Comparison of ENCODE assay signal across 22 mouse cellular contexts in genomic region chr10:25383171-25383570, GRCm38 (mm10). TPM values are rescaled to one million over a fixed set of nuclear protein-coding genes. Genes with fewer than 3 reads are reported as not detected.
A peak's percentile ranks its signal among the peaks of the same experiment; 100 is the strongest.
DNase-seq lines count a peak whose midpoint lies in the region; ATAC-seq and TF ChIP-seq lines count a peak whose summit lies in the region.
"Had no signal": no experiment of that assay in that cellular context is flagged by ENCODE, and none has a peak within 500 bp of the region (broad histone marks: within the 10 kb centered on the region; RNA-seq: fewer than 3 reads in every experiment).

No protein-coding gene starts in this region.

- no peaks in the 10 kb centered on the region for H3K27me3 ChIP-seq in megakaryocyte, embryonic 14.5 days (replicated peaks)
- H3K27me3 ChIP-seq in limb, embryonic 11.5 days (ENCODE audit: control insufficient read depth, insufficient read depth, low read length) = no peaks in the 10 kb centered on the region
- H3K27me3 ChIP-seq in heart, adult 2 months (ENCODE audit: control insufficient read depth, insufficient read depth, low read length) = no peaks in the 10 kb centered on the region
- H3K27me3 ChIP-seq: forebrain, embryonic 13.5 days; heart, embryonic 12.5 days; hindbrain, embryonic 15.5 days had no signal

- H3K4me3 ChIP-seq in megakaryocyte, embryonic 14.5 days (replicated peaks) = peak overlapping the region; percentile 14
- no peak overlapping the region for H3K4me3 ChIP-seq in limb, embryonic 11.5 days (ENCODE audit: low read depth, low read length)
- no peak overlapping the region for H3K4me3 ChIP-seq in heart, adult 2 months
- H3K4me3 ChIP-seq: embryonic facial prominence, embryonic 10.5 days; forebrain, embryonic 13.5 days; heart, embryonic 12.5 days; hindbrain, embryonic 15.5 days had no signal

- peaks cover 45% of the 10 kb centered on the region for H3K4me1 ChIP-seq in megakaryocyte, embryonic 14.5 days
- peaks cover 29% of the 10 kb centered on the region for H3K4me1 ChIP-seq in limb, embryonic 11.5 days (ENCODE audit: control insufficient read depth, insufficient read depth, low read length)
- peaks cover 16% of the 10 kb centered on the region for H3K4me1 ChIP-seq in heart, adult 2 months (ENCODE audit: control insufficient read depth, insufficient read depth, low read length)
- H3K4me1 ChIP-seq: hindbrain, embryonic 15.5 days had no signal

- no peak overlapping the region for H3K4me2 ChIP-seq in limb, embryonic 11.5 days (ENCODE audit: low read depth, severe bottlenecking)
- H3K4me2 ChIP-seq: forebrain, embryonic 13.5 days; heart, embryonic 12.5 days; hindbrain, embryonic 15.5 days had no signal

- intact Hi-C loops in heart, adult 2 months (cut with DNase I) = no loop called here

- no peaks in the 10 kb centered on the region for H3K9me3 ChIP-seq in megakaryocyte, embryonic 14.5 days
- H3K9me3 ChIP-seq in limb, embryonic 11.5 days (ENCODE audit: control insufficient read depth, low read length) = no peaks in the 10 kb centered on the region
- H3K9me3 ChIP-seq: embryonic facial prominence, embryonic 10.5 days; forebrain, embryonic 13.5 days; G1E; heart, embryonic 12.5 days; hindbrain, embryonic 15.5 days had no signal

- WGBS in limb, embryonic 11.5 days = 75% methylated on average over 5 of the region's 5 CpGs
- 80% methylated on average over 5 of the region's 5 CpGs for WGBS in heart, adult 2 months

- peaks cover 20% of the 10 kb centered on the region for H3K36me3 ChIP-seq in megakaryocyte, embryonic 14.5 days (replicated peaks; ENCODE audit: low read length)
- H3K36me3 ChIP-seq in limb, embryonic 11.5 days (ENCODE audit: control insufficient read depth, insufficient read depth, low read length) = no peaks in the 10 kb centered on the region; the same call in 1 of the 2 replicates
- peaks cover 13% of the 10 kb centered on the region for H3K36me3 ChIP-seq in heart, adult 2 months (ENCODE audit: control insufficient read depth, insufficient read depth, low read length)
- H3K36me3 ChIP-seq: G1E; hindbrain, embryonic 15.5 days had no signal

- no peaks in the 10 kb centered on the region; the same call in 1 of the 2 replicates for H3K79me2 ChIP-seq in heart, adult 2 months (replicated peaks; ENCODE audit: control insufficient read depth, insufficient read depth, low read length)

- DNase-seq in limb, embryonic 11.5 days (ENCODE audit: low spot score) = no peak
- DNase-seq in spleen, adult 18-20 months = no peak
- no peak for DNase-seq in heart, adult 2 months
- DNase-seq in kidney, postnatal 14 days = no peak
- DNase-seq in right cerebral cortex, adult 18-20 months = no peak
- DNase-seq: adrenal gland, postnatal 14 days; B cell, adult 2 months; cerebellum, adult 11-12 months; cerebellum, adult 9-11 months; cerebellum, postnatal 36 days; forebrain, postnatal 0 days; gastrocnemius, postnatal 14 days had no signal

- H3K27ac ChIP-seq in limb, embryonic 11.5 days (replicated peaks; ENCODE audit: low read depth, low read length) = peak overlapping the region; percentile 30
- no peak overlapping the region for H3K27ac ChIP-seq in heart, adult 2 months
- H3K27ac ChIP-seq: embryonic facial prominence, embryonic 10.5 days; forebrain, embryonic 13.5 days; hindbrain, embryonic 15.5 days had no signal

- TF ChIP-seq CTCF in heart, adult 2 months (IDR thresholded peaks at IDR 0.05) = no peak

- TF ChIP-seq EP300 in heart, adult 2 months (IDR thresholded peaks at IDR 0.05; ENCODE audit: insufficient read depth, low read depth, low read length) = no peak

- no peak overlapping the region for H3K9ac ChIP-seq in limb, embryonic 11.5 days (ENCODE audit: low read length)
- H3K9ac ChIP-seq in heart, adult 2 months (ENCODE audit: low read depth, low read length) = no peak overlapping the region
- H3K9ac ChIP-seq: forebrain, embryonic 13.5 days; forebrain, postnatal 0 days; heart, embryonic 12.5 days; hindbrain, embryonic 15.5 days had no signal

- TF ChIP-seq POLR2A in heart, adult 2 months (IDR thresholded peaks at IDR 0.05; ENCODE audit: insufficient read depth, low read depth, low read length) = no peak

- ATAC-seq in megakaryocyte, adult 5-6 weeks (ENCODE audit: poor library complexity, severe bottlenecking) = no peak
- peak; percentile 66 for ATAC-seq in common myeloid progenitor, adult 5-6 weeks (replicated peaks; ENCODE audit: low read depth, poor library complexity, severe bottlenecking)
- no peak for ATAC-seq in limb, embryonic 11.5 days (ENCODE audit: insufficient number of reproducible peaks, low FRiP score, low TSS enrichment, low read depth)
- ATAC-seq: activated CD4-positive, CD25-positive, alpha-beta regulatory T cell, adult 4 months; CD4-positive, CD25-positive, alpha-beta regulatory T cell, adult 4 months; forebrain, embryonic 13.5 days; forebrain, postnatal 0 days had no signal

RNA-seq across cellular contexts. Expression of gene Epb41l2, which starts 23.6 kb away (rescaled TPM):
- polyA plus RNA-seq in megakaryocyte, embryonic 14.5 days (2012; ENCODE audit: insufficient read depth, low replicate concordance) = 8.3 and 33.7 TPM in 2 replicates
- total RNA-seq in megakaryocyte, adult 5-6 weeks (2015) = 52.6 and 58.2 TPM in 2 replicates
- total RNA-seq in megakaryocyte, adult 5-6 weeks (2017) = 51.8 and 52.0 TPM in 2 replicates
- 27.3 and 35.8 TPM in 2 replicates for total RNA-seq in common myeloid progenitor, adult 5-6 weeks (2017)
- polyA plus RNA-seq in limb, embryonic 11.5 days (2014; fragmentation: Nextera tagmentation; extraction: Ambion mirVana) = 91.6 and 97.2 TPM in 2 replicates
- 10 to 100 TPM; 40.5 to 49.1 TPM for total RNA-seq in heart, adult 2 months (2021)
- polyA plus RNA-seq in heart, adult 2 months (2012; rRNA removed) = 24.0 and 41.8 TPM in 2 replicates
- polyA plus RNA-seq: G1E had no signal
